Mouse (Mus musculus) layer of hippocampus, adult 8-10 months (tissue): ENCODE measurements at regions not wholly inside any gene's neighbourhood (a gene's known extent, or its start where the extent isn't known, plus 50 kb on each side); places are given as distances from the start of the nearest gene placed in this dataset.
A peak's percentile ranks its signal among the peaks of the same experiment; 100 is the strongest.

Source experiments
- DNase-seq, 2 experiments: peaks; one replicate each; pipeline ENCODE4 v3.0.0; 2022; ENCODE audit warnings: low spot score in 2 of 2

DNA sequence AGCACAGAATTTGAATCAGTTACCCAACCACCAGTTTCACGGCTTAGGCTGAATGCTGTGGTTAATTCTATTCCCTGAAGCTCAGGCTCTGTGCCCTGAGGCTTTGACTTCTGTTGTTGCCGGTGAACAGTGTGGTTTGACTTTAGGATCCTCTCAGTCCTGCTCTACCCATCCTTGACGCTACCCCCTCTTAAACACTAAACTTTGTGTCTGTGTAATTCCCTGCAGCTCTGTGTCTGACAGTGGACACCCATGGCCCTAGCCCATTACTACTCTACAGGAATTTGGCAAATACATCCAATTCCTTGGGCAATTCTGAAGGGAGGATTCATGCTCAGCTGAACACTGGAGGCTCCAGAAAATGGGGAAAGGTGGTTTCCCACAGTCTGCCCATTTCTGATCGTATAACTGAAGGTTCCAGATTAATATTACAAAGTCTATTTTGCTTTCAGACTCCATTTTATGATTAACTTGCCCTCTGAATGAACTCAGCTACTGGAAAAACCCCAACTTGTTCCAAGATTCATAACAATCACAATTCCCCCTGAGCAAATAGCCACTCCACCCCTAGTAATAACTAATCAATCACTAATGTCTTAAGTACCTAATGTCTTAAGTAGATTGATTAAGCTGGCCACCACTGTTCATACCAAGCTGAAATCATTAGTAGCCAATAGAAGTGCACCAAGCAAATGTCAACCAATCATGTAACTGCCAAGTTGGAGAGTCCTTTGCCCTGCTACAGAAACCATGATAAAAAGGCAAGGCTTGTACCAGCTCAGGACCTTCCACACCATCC lies 182.6 kb downstream of the Ice1 start:
- no peak for DNase-seq

GRCm38 (mm10) chr13:70458406-70458805 lies 179.0 kb downstream of the Ice1 start:
- DNase-seq, result no peak

DNA sequence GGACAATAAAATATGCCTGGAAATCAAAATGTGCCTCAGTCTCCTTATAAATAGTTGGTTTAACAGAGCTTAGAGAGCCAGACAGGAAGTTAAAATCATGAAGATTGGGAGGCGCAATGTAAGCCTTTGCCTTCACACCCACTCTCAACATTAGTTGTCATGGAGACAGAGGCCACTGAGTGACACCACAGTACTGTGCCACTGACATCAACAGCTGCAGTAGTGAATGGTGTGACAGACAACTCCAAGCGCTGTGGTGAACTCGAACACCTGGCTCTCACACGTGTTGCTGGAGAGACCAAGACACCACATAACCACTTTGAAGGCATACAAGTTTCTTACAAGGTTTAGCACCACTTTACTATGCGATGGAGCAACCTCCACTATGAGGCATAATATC lies 172.4 kb downstream of the Ice1 start:
- no peak for DNase-seq

DNA sequence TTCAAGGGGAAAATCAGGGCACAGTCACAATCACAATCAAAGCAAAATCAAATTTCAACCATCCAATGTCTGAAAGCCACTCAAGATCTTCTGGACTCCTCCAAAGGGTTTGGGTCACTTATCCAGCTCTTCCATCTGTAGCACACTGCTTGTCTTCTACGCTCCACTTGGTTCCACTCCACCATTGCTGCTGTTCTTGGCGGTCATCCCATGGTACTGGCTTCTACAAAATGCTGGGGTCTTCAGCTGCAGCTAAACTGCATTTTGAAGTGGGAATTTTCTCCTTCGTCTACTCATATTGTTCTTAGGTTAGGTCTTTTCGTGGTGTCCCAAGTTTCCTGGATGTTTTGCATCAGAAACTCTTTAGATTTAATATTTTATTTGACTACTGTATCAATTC lies 162.7 kb downstream of the Ice1 start:
- no peak for DNase-seq

DNA sequence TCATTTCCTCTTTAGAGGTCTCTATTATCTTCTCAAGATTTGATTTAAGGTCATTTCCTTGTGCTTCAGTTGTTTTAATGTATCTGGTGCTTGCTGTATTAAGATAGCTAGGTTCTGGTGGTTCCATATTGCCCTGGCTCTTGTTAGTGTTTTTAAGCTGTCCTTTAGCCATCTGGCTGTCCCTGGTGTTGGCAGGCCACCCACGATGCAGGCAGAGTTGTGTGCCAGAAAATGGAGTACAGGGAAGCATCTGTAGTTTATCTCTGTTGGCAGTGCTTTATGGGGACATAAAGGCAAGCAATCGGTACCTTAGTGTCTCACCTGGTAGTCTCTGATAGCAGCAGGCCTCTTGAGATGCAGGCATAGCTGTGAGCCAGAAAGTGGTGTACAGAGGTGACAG lies 162.1 kb downstream of the Ice1 start:
- peak; percentile 40 to 69 for DNase-seq

GRCm38 (mm10) chr13:70499302-70499701 lies 138.1 kb downstream of the Ice1 start:
- no peak for DNase-seq
